Mouse (Mus musculus): ENCODE measurements at regions not wholly inside any gene's neighbourhood (a gene's known extent, or its start where the extent isn't known, plus 50 kb on each side); places are given as distances from the start of the nearest gene placed in this dataset.
"Not testable (repeated sequence)": the region's sequence is repeated elsewhere in the genome, so short reads cannot be mapped to it uniquely, and the experiment has no call there.

GRCm38 (mm10) chr4:31225741-31226140 is 738.2 kb upstream of the Map3k7 start:
- no peak for DNase-seq (ENCODE audit: low spot score in 2 of 2)

GRCm38 (mm10) chr4:31268825-31269495 is 694.9 kb upstream of the Map3k7 start:
- DNase-seq (ENCODE audit: low spot score in 2 of 2) = no peak

GRCm38 (mm10) chr4:31274131-31274530 is 689.8 kb upstream of the Map3k7 start:
- no peak for DNase-seq (ENCODE audit: low spot score in 2 of 2)

- DNase-seq (ENCODE audit: low spot score in 2 of 2) = no peak
Measured at GRCm38 (mm10) chr4:31290301-31290975, 673.5 kb upstream of the Map3k7 start.

GRCm38 (mm10) chr4:31293752-31294151 is 670.1 kb upstream of the Map3k7 start:
- no peak for DNase-seq (ENCODE audit: low spot score in 2 of 2)

- DNase-seq (ENCODE audit: low spot score in 2 of 2) = no peak
Measured at GRCm38 (mm10) chr4:31297848-31298247, 666.0 kb upstream of the Map3k7 start.

- no peak for DNase-seq (ENCODE audit: low spot score in 2 of 2)
Measured at GRCm38 (mm10) chr4:31319269-31319668, 644.6 kb upstream of the Map3k7 start.

- DNase-seq (ENCODE audit: low spot score in 2 of 2) = no peak
Measured at GRCm38 (mm10) chr4:31320734-31321507, 643.0 kb upstream of the Map3k7 start.

GRCm38 (mm10) chr4:31323816-31324215 is 640.1 kb upstream of the Map3k7 start:
- DNase-seq (ENCODE audit: low spot score in 2 of 2) = no peak

- no peak for DNase-seq (ENCODE audit: low spot score in 2 of 2)
Measured at GRCm38 (mm10) chr4:31328798-31329197, 635.1 kb upstream of the Map3k7 start.

- DNase-seq (ENCODE audit: low spot score in 2 of 2) = no peak
Measured at GRCm38 (mm10) chr4:31331053-31331452, 632.8 kb upstream of the Map3k7 start.

- DNase-seq (ENCODE audit: low spot score in 2 of 2) = no peak
Measured at GRCm38 (mm10) chr4:31335686-31336085, 628.2 kb upstream of the Map3k7 start.

- DNase-seq (ENCODE audit: low spot score in 2 of 2) = no peak
Measured at GRCm38 (mm10) chr4:31337980-31338379, 625.9 kb upstream of the Map3k7 start.

- no peak for DNase-seq (ENCODE audit: low spot score in 2 of 2)
Measured at GRCm38 (mm10) chr4:31343312-31344248, 620.3 kb upstream of the Map3k7 start.

GRCm38 (mm10) chr4:31354046-31354445 is 609.9 kb upstream of the Map3k7 start:
- DNase-seq (ENCODE audit: low spot score in 2 of 2) = not testable (repeated sequence)

GRCm38 (mm10) chr4:31354953-31355352 is 608.9 kb upstream of the Map3k7 start:
- no peak for DNase-seq (ENCODE audit: low spot score in 2 of 2)

GRCm38 (mm10) chr4:31366172-31366571 is 597.7 kb upstream of the Map3k7 start:
- DNase-seq (ENCODE audit: low spot score in 2 of 2) = no peak

- no peak for DNase-seq (ENCODE audit: low spot score in 2 of 2)
Measured at GRCm38 (mm10) chr4:31367031-31367430, 596.9 kb upstream of the Map3k7 start.

GRCm38 (mm10) chr4:31370062-31370461 is 593.8 kb upstream of the Map3k7 start:
- DNase-seq (ENCODE audit: low spot score in 2 of 2) = no peak

- no peak for DNase-seq (ENCODE audit: low spot score in 2 of 2)
Measured at GRCm38 (mm10) chr4:31381069-31381969, 582.6 kb upstream of the Map3k7 start.
